Mouse (Mus musculus): ENCODE measurements at regions not wholly inside any gene's neighbourhood (a gene's known extent, or its start where the extent isn't known, plus 50 kb on each side); places are given as distances from the start of the nearest gene placed in this dataset.

GRCm38 (mm10) chr16:47754671-47755070, 528.9 kb upstream of the Dppa4 start:
- in situ Hi-C loops (cut with MboI; ENCODE audit: low pct_unique_long_range_greater_than_20kb) = loop anchor here (5.0 kb wide), 1 partner anchor 1262 kb away; no protein-coding TSS in a partner anchor
- no peak for DNase-seq (ENCODE audit: low read depth, low spot score)

DNA sequence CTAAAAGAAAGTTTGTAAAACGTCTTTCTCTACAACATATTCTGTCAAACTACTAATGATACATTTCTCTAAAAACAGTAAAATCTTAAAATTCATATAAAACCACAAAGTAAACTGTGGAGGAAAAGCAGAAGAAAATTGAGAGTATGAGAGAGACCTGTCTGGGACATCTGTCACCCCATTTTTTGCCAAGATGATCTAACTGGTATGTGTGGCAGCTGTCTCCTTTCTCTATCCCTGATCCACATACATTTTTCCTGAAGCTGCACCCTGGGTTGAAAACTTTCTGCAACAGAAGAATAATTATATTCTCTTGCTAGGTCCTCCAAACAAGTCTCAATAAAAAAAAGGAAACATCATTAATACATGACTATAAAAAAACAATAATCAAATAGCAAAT, 525.2 kb upstream of the Dppa4 start:
- DNase-seq (ENCODE audit: low read depth, low spot score) (no peak), ATAC-seq (no peak)
- no peak for TF ChIP-seq CTCF (IDR thresholded peaks at IDR 0.05)
- CTCF ChIA-PET = no interaction called here
- POLR2A ChIA-PET = no interaction called here
- H3K27me3 ChIP-seq = peaks cover 3% of the 10 kb centered on the region
- in situ Hi-C loops (cut with MboI; ENCODE audit: low pct_unique_long_range_greater_than_20kb) = loop anchor here (5.0 kb wide), 1 partner anchor 1266 kb away; no protein-coding TSS in a partner anchor

More at GRCm38 (mm10) chr16:47754671-47755070, 528.9 kb upstream of the Dppa4 start:
- peaks cover 3% of the 10 kb centered on the region for H3K27me3 ChIP-seq
- ChIA-PET POLR2A (no interaction called here), CTCF (no interaction called here)
- ATAC-seq = no peak
- TF ChIP-seq CTCF (IDR thresholded peaks at IDR 0.05) = no peak

DNA sequence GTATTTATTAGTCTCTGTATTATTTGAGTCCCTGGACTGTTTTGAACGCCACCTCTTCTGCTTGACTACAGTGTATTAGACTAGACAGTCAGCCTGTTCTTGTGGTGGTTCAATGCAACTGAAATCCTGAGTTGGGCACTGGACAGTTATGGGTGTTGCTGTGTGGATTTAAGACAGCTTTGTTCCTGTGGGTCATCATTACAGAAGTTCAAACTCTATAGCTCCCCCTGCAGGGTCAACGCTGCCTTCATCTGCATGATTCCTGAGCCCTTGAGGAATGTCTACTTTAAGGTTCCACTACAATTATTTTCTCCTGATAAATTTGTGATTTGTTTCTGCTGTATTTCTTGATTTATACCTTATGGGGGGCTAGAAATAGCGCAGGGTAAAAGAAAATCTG, 517.8 kb upstream of the Dppa4 start:
- no peak for TF ChIP-seq CTCF (IDR thresholded peaks at IDR 0.05)
- no peak for ATAC-seq
- ChIA-PET CTCF (no interaction called here), POLR2A (no interaction called here)
- in situ Hi-C loops (cut with MboI; ENCODE audit: low pct_unique_long_range_greater_than_20kb) = no loop called here
- DNase-seq (ENCODE audit: low read depth, low spot score) = no peak
- H3K27me3 ChIP-seq = no peaks in the 10 kb centered on the region

GRCm38 (mm10) chr16:47788515-47788914, 495.0 kb upstream of the Dppa4 start:
- in situ Hi-C loops (cut with MboI; ENCODE audit: low pct_unique_long_range_greater_than_20kb) = no loop called here
- DNase-seq (ENCODE audit: low read depth, low spot score) = no peak
- CTCF ChIA-PET = no interaction called here
- POLR2A ChIA-PET = no interaction called here
- H3K27me3 ChIP-seq = no peaks in the 10 kb centered on the region
- no peak for ATAC-seq
- no peak for TF ChIP-seq CTCF (IDR thresholded peaks at IDR 0.05)

GRCm38 (mm10) chr16:47790666-47791065, 492.9 kb upstream of the Dppa4 start:
- TF ChIP-seq CTCF (IDR thresholded peaks at IDR 0.05) = no peak
- no peak for ATAC-seq
- in situ Hi-C loops (cut with MboI; ENCODE audit: low pct_unique_long_range_greater_than_20kb) = no loop called here
- H3K27me3 ChIP-seq = no peaks in the 10 kb centered on the region
- POLR2A ChIA-PET = no interaction called here
- no peak for DNase-seq (ENCODE audit: low read depth, low spot score)
- CTCF ChIA-PET = no interaction called here

DNA sequence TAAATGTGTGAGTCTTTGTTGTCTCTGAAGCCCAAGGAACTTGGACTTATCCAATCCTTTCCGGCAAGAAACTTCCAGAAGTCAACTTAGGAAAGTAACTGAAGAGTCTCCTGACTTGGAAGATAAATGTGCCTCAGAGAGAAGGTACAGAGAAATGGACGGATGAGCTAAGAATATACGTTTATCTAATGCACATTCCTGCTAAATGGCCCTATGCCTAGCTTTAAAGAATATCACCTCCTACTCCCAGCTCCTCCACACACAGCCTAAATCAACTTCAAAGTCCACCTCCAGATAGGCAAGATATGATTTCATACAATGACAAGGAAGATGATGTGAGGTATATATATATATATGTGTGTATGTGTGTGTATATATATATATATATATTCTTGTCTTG, 492.1 kb upstream of the Dppa4 start:
- CTCF ChIA-PET = no interaction called here
- in situ Hi-C loops (cut with MboI; ENCODE audit: low pct_unique_long_range_greater_than_20kb) = no loop called here

DNA sequence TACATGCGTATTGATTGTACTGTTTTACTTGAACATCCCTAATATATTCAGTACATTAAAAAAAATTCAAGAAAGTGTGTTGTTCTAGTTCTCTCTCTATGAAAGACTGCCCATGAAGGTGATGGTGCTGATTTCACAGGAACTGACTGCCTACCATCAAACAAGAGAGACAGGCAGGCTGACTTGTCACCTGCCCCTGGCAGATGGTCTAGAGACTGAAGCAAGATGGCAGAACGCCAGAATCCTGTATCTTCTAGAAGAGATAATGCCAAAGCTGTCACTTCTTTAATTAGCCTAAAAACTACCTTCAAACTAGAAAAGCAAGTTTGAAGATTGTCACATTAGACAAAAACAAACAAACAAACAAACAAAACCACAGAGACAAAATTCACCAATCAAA, 484.7 kb upstream of the Dppa4 start:
- ChIA-PET CTCF (no interaction called here), POLR2A (no interaction called here)
- in situ Hi-C loops (cut with MboI; ENCODE audit: low pct_unique_long_range_greater_than_20kb) = no loop called here
- DNase-seq (ENCODE audit: low read depth, low spot score) = no peak
- no peak for ATAC-seq
- H3K27me3 ChIP-seq = no peaks in the 10 kb centered on the region
- no peak for TF ChIP-seq CTCF (IDR thresholded peaks at IDR 0.05)

More for the DNA sequence above, 492.1 kb upstream of the Dppa4 start:
- ATAC-seq (no peak), DNase-seq (ENCODE audit: low read depth, low spot score) (no peak)
- H3K27me3 ChIP-seq = no peaks in the 10 kb centered on the region
- POLR2A ChIA-PET = no interaction called here
- no peak for TF ChIP-seq CTCF (IDR thresholded peaks at IDR 0.05)

DNA sequence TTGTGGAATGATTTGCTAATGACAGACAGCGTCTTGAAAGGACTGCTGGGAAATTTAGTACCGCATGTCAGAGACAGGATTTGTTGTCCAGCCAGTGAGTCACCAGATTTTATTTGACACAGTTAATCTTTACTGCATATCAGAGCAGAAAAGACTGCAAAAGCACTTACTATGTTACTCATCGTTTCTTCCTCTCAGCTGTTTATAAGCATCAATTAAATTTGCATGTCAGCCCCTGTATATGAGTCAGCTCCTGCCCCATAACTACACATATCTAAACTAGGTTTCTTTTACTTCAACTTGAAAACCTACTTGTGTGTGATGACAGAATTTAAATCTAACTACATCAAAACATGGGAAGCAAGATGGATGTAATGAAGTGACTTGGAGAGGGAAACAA, 440.4 kb upstream of the Dppa4 start:
- CTCF ChIA-PET = no interaction called here
- in situ Hi-C loops (cut with MboI; ENCODE audit: low pct_unique_long_range_greater_than_20kb) = no loop called here
- DNase-seq (ENCODE audit: low read depth, low spot score) (no peak), ATAC-seq (no peak)
- no peak for TF ChIP-seq CTCF (IDR thresholded peaks at IDR 0.05)
- H3K27me3 ChIP-seq = no peaks in the 10 kb centered on the region
- POLR2A ChIA-PET = no interaction called here

DNA sequence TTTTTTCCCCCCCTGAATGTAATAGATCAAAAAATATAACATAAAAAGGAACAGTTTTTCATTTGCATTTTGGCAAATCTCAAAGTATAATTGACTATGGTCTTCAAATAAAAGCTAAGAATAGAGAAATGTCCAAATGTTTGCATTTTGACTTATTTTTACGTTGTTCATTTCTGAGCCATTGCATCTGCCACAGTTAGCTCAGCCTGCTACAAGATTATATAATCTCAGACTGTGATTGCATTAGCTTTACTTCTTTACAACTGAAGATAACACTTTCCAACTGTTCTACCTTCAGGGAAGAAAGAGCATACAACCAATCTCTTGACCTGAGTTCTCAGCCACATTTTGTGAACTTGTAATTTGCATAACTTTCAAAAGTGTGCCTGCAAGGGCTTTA, 431.9 kb upstream of the Dppa4 start:
- DNase-seq (ENCODE audit: low read depth, low spot score) = no peak
- in situ Hi-C loops (cut with MboI; ENCODE audit: low pct_unique_long_range_greater_than_20kb) = no loop called here
- no peak for TF ChIP-seq CTCF (IDR thresholded peaks at IDR 0.05)
- no peak for ATAC-seq
- ChIA-PET CTCF (no interaction called here), POLR2A (no interaction called here)
- H3K27me3 ChIP-seq = no peaks in the 10 kb centered on the region

DNA sequence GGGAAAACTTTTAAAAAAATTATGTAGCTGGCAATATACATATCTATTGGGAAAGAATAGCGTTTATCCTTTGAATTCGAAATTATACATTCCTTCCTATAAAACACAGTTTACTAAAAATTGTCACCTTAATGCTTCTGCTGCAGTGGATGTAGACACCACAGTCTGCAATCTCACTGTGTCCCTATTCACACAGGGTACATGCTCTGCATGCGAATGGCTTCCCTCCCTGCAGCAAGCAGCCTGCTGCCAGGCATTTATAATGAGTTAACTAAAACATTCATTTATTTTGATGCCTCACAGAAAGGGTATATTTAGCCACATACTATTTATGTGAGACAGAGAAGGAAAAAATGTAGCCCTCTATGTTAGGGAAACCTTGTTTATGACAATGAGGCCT, 423.7 kb upstream of the Dppa4 start:
- DNase-seq (ENCODE audit: low read depth, low spot score) (no peak), ATAC-seq (no peak)
- in situ Hi-C loops (cut with MboI; ENCODE audit: low pct_unique_long_range_greater_than_20kb) = no loop called here
- ChIA-PET POLR2A (no interaction called here), CTCF (no interaction called here)
- TF ChIP-seq CTCF (IDR thresholded peaks at IDR 0.05) = no peak
- H3K27me3 ChIP-seq = no peaks in the 10 kb centered on the region

DNA sequence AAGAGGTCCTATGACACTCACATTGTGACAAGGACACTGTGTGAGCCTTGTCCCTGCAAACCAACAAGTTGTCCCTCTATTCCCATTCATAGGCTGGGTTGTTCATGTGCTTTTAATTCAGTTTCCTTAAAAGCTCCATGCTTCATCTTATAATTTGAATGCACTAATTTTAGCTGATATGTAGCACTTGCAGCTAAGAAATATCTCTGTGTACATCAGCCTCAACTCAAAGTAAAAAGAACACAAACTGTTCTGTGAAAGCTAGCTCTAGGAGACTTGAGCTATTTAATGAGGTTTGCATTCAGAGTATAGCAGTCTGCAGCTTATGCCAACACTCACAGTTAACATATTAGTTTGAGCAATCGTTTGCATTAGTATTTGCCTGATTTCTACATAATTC, 408.3 kb upstream of the Dppa4 start:
- no peak for TF ChIP-seq CTCF (IDR thresholded peaks at IDR 0.05)
- no peak for DNase-seq (ENCODE audit: low read depth, low spot score)
- ATAC-seq = no peak
- ChIA-PET POLR2A (no interaction called here), CTCF (no interaction called here)
- in situ Hi-C loops (cut with MboI; ENCODE audit: low pct_unique_long_range_greater_than_20kb) = no loop called here
- H3K27me3 ChIP-seq = no peaks in the 10 kb centered on the region

DNA sequence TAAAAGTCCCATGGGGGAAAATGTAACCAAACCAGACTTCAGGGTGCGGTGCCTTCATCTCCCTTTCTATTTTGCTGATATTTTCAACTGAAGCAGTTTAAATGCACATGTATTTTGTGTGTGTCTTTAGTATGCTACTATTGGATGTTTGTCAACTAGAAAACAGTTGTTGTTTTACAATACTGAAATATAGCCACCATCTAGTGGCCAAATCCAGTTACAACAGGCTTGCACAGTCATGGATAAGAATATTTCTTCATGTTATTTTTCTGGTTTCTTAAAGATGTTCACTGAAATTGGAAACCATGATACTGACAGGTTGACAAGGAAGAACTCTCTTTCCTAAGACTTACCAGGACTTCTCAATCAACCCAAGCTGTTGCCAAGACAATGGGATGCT, 400.1 kb upstream of the Dppa4 start:
- H3K27me3 ChIP-seq = no peaks in the 10 kb centered on the region
- ChIA-PET POLR2A (no interaction called here), CTCF (no interaction called here)
- ATAC-seq (no peak), DNase-seq (ENCODE audit: low read depth, low spot score) (no peak)
- in situ Hi-C loops (cut with MboI; ENCODE audit: low pct_unique_long_range_greater_than_20kb) = no loop called here
- no peak for TF ChIP-seq CTCF (IDR thresholded peaks at IDR 0.05)

DNA sequence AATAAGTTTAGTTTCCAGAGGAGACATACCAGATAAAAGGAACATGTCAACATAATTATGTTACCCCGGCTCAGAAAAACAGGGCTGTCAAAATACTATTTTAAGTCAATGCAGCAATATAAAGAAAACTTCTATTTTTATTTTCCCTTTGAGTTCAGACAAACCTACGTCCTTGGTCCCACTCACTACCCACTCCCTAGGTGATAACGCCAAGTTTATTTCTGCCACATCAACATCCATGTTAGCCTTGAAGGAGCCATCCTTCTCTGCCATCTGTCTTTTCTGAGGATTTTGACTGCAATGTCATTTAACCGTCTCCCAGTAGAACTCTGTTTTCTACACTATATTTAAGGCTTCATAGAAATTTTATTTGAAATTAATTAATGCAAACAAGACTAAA, 396.5 kb upstream of the Dppa4 start:
- H3K27me3 ChIP-seq = no peaks in the 10 kb centered on the region
- CTCF ChIA-PET = no interaction called here
- DNase-seq (ENCODE audit: low read depth, low spot score) (no peak), ATAC-seq (no peak)
- no peak for TF ChIP-seq CTCF (IDR thresholded peaks at IDR 0.05)
- POLR2A ChIA-PET = no interaction called here
- in situ Hi-C loops (cut with MboI; ENCODE audit: low pct_unique_long_range_greater_than_20kb) = no loop called here

Data from Patski (cell line).